Mouse (Mus musculus): ENCODE results near the gene Abca7. TPM values are rescaled to one million over a fixed set of nuclear protein-coding genes. Genes with fewer than 3 reads are reported as not detected.

Gene Abca7
- total and polyA plus RNA-seq, 3 experiments: 12.1 to 35.9 (median 21.6) TPM

DNA sequence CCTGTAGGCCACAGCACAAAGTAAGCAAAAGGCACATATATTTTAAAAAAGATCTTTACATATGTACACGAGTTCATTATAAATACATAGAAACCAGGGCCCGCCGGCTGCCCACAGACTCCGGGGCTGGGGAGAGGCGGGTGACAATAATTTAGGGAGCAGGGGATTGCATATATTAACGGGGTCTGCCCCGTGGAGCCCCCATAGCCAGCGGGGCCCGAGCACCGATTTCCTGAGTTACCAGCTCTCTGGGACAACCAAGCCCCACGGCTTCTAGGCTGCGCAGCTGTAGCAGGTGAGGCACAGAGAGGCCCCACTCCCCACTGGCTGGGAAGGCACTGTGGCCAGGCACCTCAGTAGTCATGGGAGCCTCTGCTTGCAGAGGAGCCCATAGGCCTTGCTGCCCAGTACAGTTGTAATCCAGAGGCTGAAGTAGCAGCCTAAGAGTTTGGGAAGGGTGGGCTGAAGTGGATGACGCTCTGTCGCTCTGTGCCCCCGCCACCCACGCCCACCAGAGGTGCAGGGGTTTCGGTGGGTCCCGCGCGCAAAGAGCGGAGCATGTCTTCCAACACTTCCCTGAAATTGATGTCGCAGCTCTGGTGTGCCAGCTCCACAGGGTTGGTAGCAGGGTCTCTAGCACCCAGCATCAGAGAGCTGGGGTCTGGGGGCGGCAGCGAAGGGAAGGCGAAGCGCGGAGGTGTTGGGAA, 60.8 kb downstream of the Abca7 start:
- H3K36me3 ChIP-seq (replicated peaks): peaks cover 76% of the 10 kb centered on the region
- TF ChIP-seq GATA2 (IDR thresholded peaks at IDR 0.05; ENCODE audit: borderline replicate concordance, low read depth, low read length): no peak
- TF ChIP-seq CTCF (IDR thresholded peaks at IDR 0.05; ENCODE audit: low read depth, low read length): no peak
- TF ChIP-seq POLR2AphosphoS5 (IDR thresholded peaks at IDR 0.05; ENCODE audit: insufficient replicate concordance, low read depth, low read length): no peak
- no peak for TF ChIP-seq TAL1 (conservative IDR thresholded peaks at IDR 0.05; ENCODE audit: low read depth, low read length)
- TF ChIP-seq GATA1 (IDR thresholded peaks at IDR 0.05; ENCODE audit: borderline replicate concordance, low read length): no peak
- H3K4me1 ChIP-seq (ENCODE audit: insufficient read depth, low read depth, low read length): peaks cover 63% of the 10 kb centered on the region

DNA sequence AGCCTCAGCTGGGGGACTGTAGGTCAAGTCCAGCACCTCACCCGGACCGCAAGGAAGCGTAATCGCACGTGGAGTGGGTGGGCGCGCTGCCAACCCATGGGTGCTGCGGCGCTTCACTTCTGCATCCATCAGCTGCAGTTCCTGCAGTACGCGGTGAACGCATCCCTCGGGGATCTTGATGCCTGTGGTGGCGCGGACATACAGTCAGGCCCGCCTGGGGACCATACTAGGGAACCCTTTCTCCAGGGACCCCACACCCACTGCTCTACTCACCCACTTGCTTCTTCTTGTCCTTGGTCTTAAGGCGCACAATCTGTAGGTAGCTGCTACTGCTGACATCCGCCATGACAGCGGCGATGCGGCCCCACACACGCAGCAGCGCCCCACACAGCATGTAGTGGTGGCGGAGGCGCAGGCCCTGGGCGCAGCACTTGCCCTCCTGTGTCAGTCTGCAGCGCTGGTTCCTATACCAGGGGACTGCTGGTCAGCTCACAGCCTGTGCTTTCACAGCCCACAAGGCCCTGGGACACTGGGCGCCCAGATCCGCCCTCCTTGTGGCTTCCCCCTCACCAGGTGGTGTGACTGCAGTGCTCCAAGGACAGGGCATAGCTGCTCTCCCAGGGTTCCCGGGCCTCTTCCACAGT, 61.5 kb downstream of the Abca7 start:
- Histone ChIP-seq H3K4me1 (ENCODE audit: insufficient read depth, low read depth, low read length) (peaks cover 57% of the 10 kb centered on the region), H3K9me3 (replicated peaks) (no peaks in the 10 kb centered on the region), H3K36me3 (replicated peaks) (peaks cover 83% of the 10 kb centered on the region), H3K27me3 (ENCODE audit: insufficient read depth, low read length) (no peaks in the 10 kb centered on the region; the same call in 1 of the 2 replicates), H3K4me3 (ENCODE audit: low read depth, low read length) (no peak overlapping the region; the same call in 1 of the 2 replicates)
- TF ChIP-seq TAL1 (conservative IDR thresholded peaks at IDR 0.05; ENCODE audit: low read depth, low read length) (no peak), GATA2 (IDR thresholded peaks at IDR 0.05; ENCODE audit: borderline replicate concordance, low read depth, low read length) (no peak), GATA1 (IDR thresholded peaks at IDR 0.05; ENCODE audit: borderline replicate concordance, low read length) (no peak), POLR2AphosphoS5 (IDR thresholded peaks at IDR 0.05; ENCODE audit: insufficient replicate concordance, low read depth, low read length) (no peak), CTCF (IDR thresholded peaks at IDR 0.05; ENCODE audit: low read depth, low read length) (no peak)
- DNase-seq (ENCODE audit: low spot score): no peak
- no peak for ATAC-seq (ENCODE audit: extremely low read depth, insufficient number of reproducible peaks, low FRiP score, poor library complexity, severe bottlenecking)

More for the DNA sequence above, 60.8 kb downstream of the Abca7 start:
- no peak for ATAC-seq (ENCODE audit: extremely low read depth, insufficient number of reproducible peaks, low FRiP score, poor library complexity, severe bottlenecking)
- DNase-seq (ENCODE audit: low spot score): no peak
- Histone ChIP-seq H3K9me3 (replicated peaks) (no peaks in the 10 kb centered on the region), H3K27me3 (ENCODE audit: insufficient read depth, low read length) (no peaks in the 10 kb centered on the region; the same call in 1 of the 2 replicates), H3K4me3 (ENCODE audit: low read depth, low read length) (no peak overlapping the region; the same call in 1 of the 2 replicates)

DNA sequence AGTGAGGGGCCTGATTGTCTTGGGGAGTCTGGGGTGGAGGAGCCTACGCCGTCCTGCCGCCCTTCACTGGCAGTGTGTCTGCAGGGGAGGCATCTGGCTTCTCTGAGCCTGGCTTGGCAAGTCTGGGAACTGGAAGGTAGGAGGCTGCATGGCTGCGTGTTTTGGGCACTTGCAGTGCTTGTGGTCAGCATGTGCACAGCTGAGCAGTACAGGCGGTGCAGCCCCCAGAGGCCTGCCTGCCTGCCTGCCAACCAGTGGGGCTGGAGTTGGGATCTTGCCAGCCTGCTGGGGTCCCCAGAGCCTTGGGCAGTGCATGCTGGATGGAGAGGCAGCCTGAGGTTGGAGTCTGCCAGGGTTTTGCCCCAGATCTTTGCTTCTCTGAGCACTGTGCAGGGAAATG, 66.8 kb downstream of the Abca7 start:
- DNase-seq (ENCODE audit: low spot score): no peak
- Histone ChIP-seq H3K36me3 (replicated peaks) (peaks cover 98% of the 10 kb centered on the region), H3K9me3 (replicated peaks) (no peaks in the 10 kb centered on the region), H3K27me3 (ENCODE audit: insufficient read depth, low read length) (no peaks in the 10 kb centered on the region; the same call in 1 of the 2 replicates), H3K4me3 (ENCODE audit: low read depth, low read length) (no peak overlapping the region), H3K4me1 (ENCODE audit: insufficient read depth, low read depth, low read length) (peaks cover 35% of the 10 kb centered on the region)
- ATAC-seq (ENCODE audit: extremely low read depth, insufficient number of reproducible peaks, low FRiP score, poor library complexity, severe bottlenecking): no peak
- no peak for TF ChIP-seq GATA2 (IDR thresholded peaks at IDR 0.05; ENCODE audit: borderline replicate concordance, low read depth, low read length)
- TF ChIP-seq CTCF (IDR thresholded peaks at IDR 0.05; ENCODE audit: low read depth, low read length): no peak
- no peak for TF ChIP-seq POLR2AphosphoS5 (IDR thresholded peaks at IDR 0.05; ENCODE audit: insufficient replicate concordance, low read depth, low read length)
- TF ChIP-seq GATA1 (IDR thresholded peaks at IDR 0.05; ENCODE audit: borderline replicate concordance, low read length): no peak
- TF ChIP-seq TAL1 (conservative IDR thresholded peaks at IDR 0.05; ENCODE audit: low read depth, low read length): no peak

DNA sequence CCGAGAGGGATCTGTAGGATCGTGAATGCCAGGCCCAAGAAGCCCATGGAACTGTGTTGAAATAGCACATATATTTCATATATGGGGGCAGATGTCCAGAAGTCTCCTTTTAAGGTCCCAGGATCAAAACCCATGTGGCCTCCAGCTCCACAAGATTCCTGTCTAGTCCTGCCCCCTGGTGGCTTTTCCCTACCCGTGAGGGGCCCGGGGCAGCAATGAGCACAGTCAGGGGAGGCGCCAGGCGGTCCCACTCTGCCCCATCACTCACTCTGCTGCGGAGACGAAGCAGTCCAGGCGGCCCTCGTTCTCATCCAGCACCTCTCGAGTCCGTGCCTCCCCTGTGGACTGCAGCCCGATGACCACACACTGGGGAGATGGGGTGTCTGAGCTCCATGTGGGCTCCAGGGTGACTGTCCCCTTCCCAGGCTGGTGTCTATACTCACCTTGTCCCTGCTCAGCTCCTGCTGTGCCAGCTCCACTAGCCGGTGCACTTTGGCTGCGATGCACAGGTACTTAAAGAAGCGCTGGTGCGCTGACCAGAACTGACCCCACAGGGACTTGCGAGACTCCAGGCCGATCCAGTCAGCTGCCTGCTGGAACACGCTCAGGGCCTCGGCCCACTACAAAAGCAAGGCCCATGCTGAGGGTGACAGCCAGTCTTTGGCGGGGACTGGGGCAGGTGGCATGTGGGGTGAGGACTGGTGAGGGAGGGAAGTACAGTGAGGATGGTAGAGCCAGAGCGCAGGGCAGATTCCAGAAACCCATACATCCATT, 67.8 kb downstream of the Abca7 start:
- no peak overlapping the region for H3K4me3 ChIP-seq (ENCODE audit: low read depth, low read length)
- H3K27me3 ChIP-seq (ENCODE audit: insufficient read depth, low read length): no peaks in the 10 kb centered on the region; the same call in 1 of the 2 replicates
- no peak for DNase-seq (ENCODE audit: low spot score)
- TF ChIP-seq TAL1 (conservative IDR thresholded peaks at IDR 0.05; ENCODE audit: low read depth, low read length) (no peak), CTCF (IDR thresholded peaks at IDR 0.05; ENCODE audit: low read depth, low read length) (no peak), GATA1 (IDR thresholded peaks at IDR 0.05; ENCODE audit: borderline replicate concordance, low read length) (no peak), GATA2 (IDR thresholded peaks at IDR 0.05; ENCODE audit: borderline replicate concordance, low read depth, low read length) (no peak), POLR2AphosphoS5 (IDR thresholded peaks at IDR 0.05; ENCODE audit: insufficient replicate concordance, low read depth, low read length) (no peak)
- no peak for ATAC-seq (ENCODE audit: extremely low read depth, insufficient number of reproducible peaks, low FRiP score, poor library complexity, severe bottlenecking)
- no peaks in the 10 kb centered on the region for H3K9me3 ChIP-seq (replicated peaks)
- H3K36me3 ChIP-seq (replicated peaks): peaks cover 96% of the 10 kb centered on the region
- H3K4me1 ChIP-seq (ENCODE audit: insufficient read depth, low read depth, low read length): peaks cover 30% of the 10 kb centered on the region

Other genes with a start within 250 kb of the Abca7 start
Only the 20 nearest of the 33 such genes appear.
- 333 and 387 TPM in 2 replicates for gene Ptbp1, start 142.1 kb upstream of the Abca7 start, total RNA-seq (2014; fragmentation: Nextera tagmentation)
- 168 and 190 TPM in 2 replicates for gene Ptbp1, start 142.1 kb upstream of the Abca7 start, total RNA-seq (2017)
- 1,117 and 1,292 TPM in 2 replicates for gene Ptbp1, start 142.1 kb upstream of the Abca7 start, polyA plus RNA-seq (2012)
- not detected in 2 replicates for gene Prtn3, start 122.0 kb upstream of the Abca7 start, total RNA-seq (2014; fragmentation: Nextera tagmentation)
- gene Prtn3, start 122.0 kb upstream of the Abca7 start, total RNA-seq (2017): 0.49 TPM in 1 of 2 replicates, not detected in the other
- 2.0 and 2.1 TPM in 2 replicates for gene Prtn3, start 122.0 kb upstream of the Abca7 start, polyA plus RNA-seq (2012)
- not detected in 2 replicates for gene Plppr3, start 121.9 kb upstream of the Abca7 start, total RNA-seq (2014; fragmentation: Nextera tagmentation)
- gene Plppr3, start 121.9 kb upstream of the Abca7 start, total RNA-seq (2017): 0.06 and 0.82 TPM in 2 replicates
- gene Plppr3, start 121.9 kb upstream of the Abca7 start, polyA plus RNA-seq (2012): 0.13 and 0.20 TPM in 2 replicates
- not detected in 2 replicates for gene Elane, start 110.2 kb upstream of the Abca7 start, total RNA-seq (2014; fragmentation: Nextera tagmentation)
- gene Elane, start 110.2 kb upstream of the Abca7 start, total RNA-seq (2017): 0.23 TPM in 1 of 2 replicates, not detected in the other
- gene Elane, start 110.2 kb upstream of the Abca7 start, polyA plus RNA-seq (2012): 0.72 and 1.1 TPM in 2 replicates
- gene Cfd, start 105.6 kb upstream of the Abca7 start, total RNA-seq (2014; fragmentation: Nextera tagmentation): not detected in 2 replicates
- gene Cfd, start 105.6 kb upstream of the Abca7 start, total RNA-seq (2017): not detected in 2 replicates
- gene Cfd, start 105.6 kb upstream of the Abca7 start, polyA plus RNA-seq (2012): not detected in 2 replicates
- 12.0 and 14.0 TPM in 2 replicates for gene Med16, start 87.6 kb upstream of the Abca7 start, total RNA-seq (2014; fragmentation: Nextera tagmentation)
- 10.4 and 12.2 TPM in 2 replicates for gene Med16, start 87.6 kb upstream of the Abca7 start, total RNA-seq (2017)
- gene Med16, start 87.6 kb upstream of the Abca7 start, polyA plus RNA-seq (2012): 49.4 and 51.7 TPM in 2 replicates
- gene Gm26602, start 85.6 kb upstream of the Abca7 start, total RNA-seq (2014; fragmentation: Nextera tagmentation): not detected in 2 replicates
- gene Gm26602, start 85.6 kb upstream of the Abca7 start, total RNA-seq (2017): not detected in 2 replicates
- 0.41 and 1.0 TPM in 2 replicates for gene Gm26602, start 85.6 kb upstream of the Abca7 start, polyA plus RNA-seq (2012)
- gene Kiss1r, start 79.5 kb upstream of the Abca7 start, total RNA-seq (2014; fragmentation: Nextera tagmentation): 0.30 and 0.39 TPM in 2 replicates
- gene Kiss1r, start 79.5 kb upstream of the Abca7 start, total RNA-seq (2017): 0.33 and 0.93 TPM in 2 replicates
- gene Kiss1r, start 79.5 kb upstream of the Abca7 start, polyA plus RNA-seq (2012): 0.33 and 0.56 TPM in 2 replicates
- 118 and 134 TPM in 2 replicates for gene R3hdm4, start 75.3 kb upstream of the Abca7 start, total RNA-seq (2014; fragmentation: Nextera tagmentation)
- gene R3hdm4, start 75.3 kb upstream of the Abca7 start, total RNA-seq (2017): 35.0 and 35.8 TPM in 2 replicates
- 185 and 203 TPM in 2 replicates for gene R3hdm4, start 75.3 kb upstream of the Abca7 start, polyA plus RNA-seq (2012)
- 35.4 and 41.3 TPM in 2 replicates for gene Arid3a, start 69.5 kb upstream of the Abca7 start, total RNA-seq (2014; fragmentation: Nextera tagmentation)
- 32.8 and 35.1 TPM in 2 replicates for gene Arid3a, start 69.5 kb upstream of the Abca7 start, total RNA-seq (2017)
- 164 and 202 TPM in 2 replicates for gene Arid3a, start 69.5 kb upstream of the Abca7 start, polyA plus RNA-seq (2012)
- 28.5 and 37.3 TPM in 2 replicates for gene Wdr18, start 36.3 kb upstream of the Abca7 start, total RNA-seq (2014; fragmentation: Nextera tagmentation)
- gene Wdr18, start 36.3 kb upstream of the Abca7 start, total RNA-seq (2017): 34.4 and 34.6 TPM in 2 replicates
- gene Wdr18, start 36.3 kb upstream of the Abca7 start, polyA plus RNA-seq (2012): 69.0 and 69.5 TPM in 2 replicates
- 0.60 TPM in 1 of 2 replicates, not detected in the other for gene Grin3b, start 25.8 kb upstream of the Abca7 start, total RNA-seq (2014; fragmentation: Nextera tagmentation)
- gene Grin3b, start 25.8 kb upstream of the Abca7 start, total RNA-seq (2017): 0.44 TPM in 1 of 2 replicates, not detected in the other
- gene Grin3b, start 25.8 kb upstream of the Abca7 start, polyA plus RNA-seq (2012): 0.07 and 0.10 TPM in 2 replicates
- gene Tmem259, start 12.2 kb upstream of the Abca7 start, total RNA-seq (2014; fragmentation: Nextera tagmentation): 62.8 and 79.8 TPM in 2 replicates
- gene Tmem259, start 12.2 kb upstream of the Abca7 start, total RNA-seq (2017): 41.6 and 47.0 TPM in 2 replicates
- gene Tmem259, start 12.2 kb upstream of the Abca7 start, polyA plus RNA-seq (2012): 264 and 361 TPM in 2 replicates
- gene Cnn2, start 7.9 kb upstream of the Abca7 start, total RNA-seq (2014; fragmentation: Nextera tagmentation): 4.6 and 8.4 TPM in 2 replicates
- 7.4 and 10.5 TPM in 2 replicates for gene Cnn2, start 7.9 kb upstream of the Abca7 start, total RNA-seq (2017)
- gene Cnn2, start 7.9 kb upstream of the Abca7 start, polyA plus RNA-seq (2012): 20.8 and 27.2 TPM in 2 replicates
- gene Arhgap45, start 20.2 kb downstream of the Abca7 start, total RNA-seq (2014; fragmentation: Nextera tagmentation): 56.7 and 59.4 TPM in 2 replicates
- gene Arhgap45, start 20.2 kb downstream of the Abca7 start, total RNA-seq (2017): 104 and 113 TPM in 2 replicates
- 179 and 186 TPM in 2 replicates for gene Arhgap45, start 20.2 kb downstream of the Abca7 start, polyA plus RNA-seq (2012)
- 74.3 and 90.2 TPM in 2 replicates for gene Polr2e, start 43.3 kb downstream of the Abca7 start, total RNA-seq (2014; fragmentation: Nextera tagmentation)
- gene Polr2e, start 43.3 kb downstream of the Abca7 start, total RNA-seq (2017): 54.6 TPM in 2 replicates
- 148 and 206 TPM in 2 replicates for gene Polr2e, start 43.3 kb downstream of the Abca7 start, polyA plus RNA-seq (2012)
- gene Gpx4, start 50.7 kb downstream of the Abca7 start, total RNA-seq (2014; fragmentation: Nextera tagmentation): 274 and 290 TPM in 2 replicates
- 767 and 808 TPM in 2 replicates for gene Gpx4, start 50.7 kb downstream of the Abca7 start, total RNA-seq (2017)
- 1,138 and 1,173 TPM in 2 replicates for gene Gpx4, start 50.7 kb downstream of the Abca7 start, polyA plus RNA-seq (2012)
- 24.7 and 34.2 TPM in 2 replicates for gene Sbno2, start 109.1 kb downstream of the Abca7 start, total RNA-seq (2014; fragmentation: Nextera tagmentation)
- gene Sbno2, start 109.1 kb downstream of the Abca7 start, total RNA-seq (2017): 18.0 and 18.1 TPM in 2 replicates
- gene Sbno2, start 109.1 kb downstream of the Abca7 start, polyA plus RNA-seq (2012): 34.8 and 37.4 TPM in 2 replicates
- gene Stk11, start 119.3 kb downstream of the Abca7 start, total RNA-seq (2014; fragmentation: Nextera tagmentation): 138 and 172 TPM in 2 replicates
- 150 and 154 TPM in 2 replicates for gene Stk11, start 119.3 kb downstream of the Abca7 start, total RNA-seq (2017)
- gene Stk11, start 119.3 kb downstream of the Abca7 start, polyA plus RNA-seq (2012): 161 and 170 TPM in 2 replicates
- gene Atp5d, start 142.1 kb downstream of the Abca7 start, total RNA-seq (2014; fragmentation: Nextera tagmentation): 248 and 258 TPM in 2 replicates
- 81.9 and 82.7 TPM in 2 replicates for gene Atp5d, start 142.1 kb downstream of the Abca7 start, total RNA-seq (2017)
- 1,539 and 1,678 TPM in 2 replicates for gene Atp5d, start 142.1 kb downstream of the Abca7 start, polyA plus RNA-seq (2012)

Data from G1E (cell line).